Mouse (Mus musculus): ENCODE measurements at regions not wholly inside any gene's neighbourhood (a gene's known extent, or its start where the extent isn't known, plus 50 kb on each side); places are given as distances from the start of the nearest gene placed in this dataset.
"Not testable (repeated sequence)": the region's sequence is repeated elsewhere in the genome, so short reads cannot be mapped to it uniquely, and the experiment has no call there.

DNA sequence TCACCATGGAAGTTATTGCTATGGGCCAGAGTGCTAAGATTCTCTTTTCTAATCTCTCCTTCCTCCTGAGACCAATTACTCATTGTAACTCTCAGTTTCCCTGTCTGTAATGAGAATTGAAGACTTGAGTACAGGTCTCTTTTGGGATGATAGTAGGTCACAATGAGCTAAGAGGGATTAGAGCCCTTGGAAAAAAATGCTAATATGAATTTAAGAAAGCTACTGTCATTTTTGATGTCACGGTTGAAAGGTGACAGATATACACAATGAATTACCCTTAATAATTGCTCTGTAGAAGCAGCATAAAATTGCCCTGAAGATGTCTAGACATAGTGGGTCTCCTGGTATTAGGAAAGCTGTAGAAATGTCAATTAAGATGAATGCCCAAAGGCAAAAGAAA lies 178.2 kb downstream of the Kcna4 start:
- DNase-seq (ENCODE audit: low spot score): no peak

- DNase-seq (ENCODE audit: low spot score): no peak
Observed at GRCm38 (mm10) chr2:107503646-107504379, 213.4 kb downstream of the Kcna4 start.

DNA sequence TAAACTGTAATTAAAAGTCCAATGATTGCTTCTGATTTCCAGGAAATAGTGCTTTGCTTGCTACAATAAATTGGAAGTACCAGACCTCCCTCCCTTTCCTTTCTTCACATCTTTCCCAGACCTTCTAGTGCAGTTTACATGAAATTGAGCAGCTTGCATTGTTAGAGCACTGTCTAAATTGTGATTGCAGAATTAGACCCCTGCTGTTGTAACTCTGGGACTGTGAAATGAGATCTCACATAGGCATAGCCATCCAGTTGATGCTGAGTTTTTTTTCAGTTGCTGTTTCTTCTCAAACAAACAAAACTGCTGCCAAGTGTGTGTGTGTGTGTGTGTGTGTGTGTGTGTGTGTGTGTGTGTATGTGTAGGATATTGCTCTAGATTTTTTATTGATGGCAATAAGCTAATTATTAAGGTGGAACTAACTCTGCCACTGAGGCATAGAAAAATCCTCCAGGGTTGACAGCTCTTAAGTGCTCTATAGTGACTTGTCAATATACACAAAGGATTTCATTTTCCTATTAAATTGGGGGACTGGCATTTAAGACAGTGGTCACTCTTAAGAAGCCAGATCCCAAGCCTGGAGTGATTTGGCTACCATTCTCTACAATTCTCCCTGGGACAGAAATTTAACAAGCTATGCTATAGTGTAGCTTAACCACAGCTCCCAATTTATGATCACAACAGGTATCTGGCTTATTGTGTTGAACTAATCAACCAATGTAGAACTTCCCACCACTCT lies 217.2 kb downstream of the Kcna4 start:
- no peak for DNase-seq (ENCODE audit: low spot score)

GRCm38 (mm10) chr2:107515486-107515885 lies 225.0 kb downstream of the Kcna4 start:
- not testable (repeated sequence) for DNase-seq (ENCODE audit: low spot score)

GRCm38 (mm10) chr2:107518107-107518506 lies 227.7 kb downstream of the Kcna4 start:
- peak; percentile 3 for DNase-seq (ENCODE audit: low spot score)

- no peak for DNase-seq (ENCODE audit: low spot score)
Observed at GRCm38 (mm10) chr2:107518759-107519158, 228.3 kb downstream of the Kcna4 start.

DNA sequence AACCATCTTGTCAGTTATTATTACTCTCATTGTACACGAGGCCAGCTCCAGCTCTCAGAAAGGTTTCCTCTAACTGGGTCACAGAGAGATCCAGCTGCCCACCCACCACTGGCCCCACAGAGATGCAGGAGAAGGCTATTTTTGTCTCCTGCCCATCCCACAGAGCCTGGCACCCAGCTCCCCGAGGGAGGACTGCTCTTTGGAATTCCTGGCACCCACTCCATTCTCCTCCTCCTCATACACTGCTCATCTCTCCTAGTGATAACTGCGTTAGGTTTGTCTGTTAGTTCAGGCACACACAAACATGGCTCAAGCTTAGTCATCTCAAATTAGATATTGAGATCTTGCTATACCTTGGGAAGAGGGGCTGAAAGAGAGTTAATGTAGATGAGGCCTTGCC lies 228.9 kb downstream of the Kcna4 start:
- DNase-seq (ENCODE audit: low spot score): peak; percentile 11

GRCm38 (mm10) chr2:107519761-107520160 lies 229.3 kb downstream of the Kcna4 start:
- DNase-seq (ENCODE audit: low spot score): peak; percentile 2

DNA sequence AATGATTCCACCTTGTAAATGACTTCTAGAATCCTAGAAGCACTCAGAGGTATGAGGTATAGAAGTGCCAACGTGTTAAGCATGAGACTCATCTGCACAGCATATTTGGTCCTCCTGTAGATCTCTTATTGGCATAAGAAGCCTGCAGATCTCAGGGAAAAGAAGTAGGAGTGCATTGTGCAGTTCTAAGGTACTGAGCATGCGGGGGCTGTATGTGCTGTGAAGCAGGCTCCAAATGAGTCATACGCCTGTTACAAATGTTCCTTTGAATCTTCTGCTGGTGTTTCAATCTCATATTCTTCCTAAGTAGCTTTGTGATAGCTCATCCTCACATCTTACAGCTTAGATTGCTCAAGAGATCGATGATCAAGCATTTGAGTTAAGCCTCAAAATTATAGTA lies 252.7 kb downstream of the Kcna4 start:
- DNase-seq (ENCODE audit: low spot score): no peak

DNA sequence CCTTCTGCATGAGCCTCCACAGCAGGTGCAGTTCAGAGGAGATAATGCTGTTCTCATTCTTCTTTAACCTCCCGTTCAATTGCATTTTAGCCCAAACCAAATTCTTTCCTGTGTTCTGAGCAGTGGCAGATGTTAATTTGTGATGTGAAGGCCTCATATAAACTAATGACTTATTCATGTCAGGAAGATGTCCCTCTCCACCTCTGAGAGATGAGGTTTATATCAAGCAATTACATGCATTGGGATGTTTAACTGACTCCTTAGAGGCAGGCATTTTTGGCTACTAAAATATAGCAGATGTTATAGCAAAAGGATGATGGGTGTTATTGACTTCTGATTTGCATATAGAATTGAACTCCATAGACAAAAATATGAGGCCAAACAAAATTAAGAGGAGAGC lies 262.1 kb downstream of the Kcna4 start:
- DNase-seq (ENCODE audit: low spot score): no peak

DNA sequence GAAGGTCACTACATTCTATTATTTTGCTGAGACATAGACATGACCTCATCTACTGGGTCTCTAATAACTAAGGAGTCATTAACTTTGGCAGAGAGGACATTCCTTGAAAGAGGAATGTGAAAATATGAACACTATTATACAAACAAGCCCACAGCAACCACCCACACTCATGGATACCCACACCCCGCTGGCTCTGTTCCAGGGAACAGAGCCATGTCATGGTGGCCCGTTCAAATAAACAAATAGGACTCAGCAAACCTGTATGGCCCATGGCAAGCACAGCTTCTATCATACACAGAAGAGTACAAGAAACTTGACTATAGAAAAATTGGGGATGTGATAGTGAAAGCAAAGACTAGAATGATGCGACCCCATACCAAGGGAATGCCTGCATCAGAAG lies 265.8 kb downstream of the Kcna4 start:
- DNase-seq (ENCODE audit: low spot score): no peak

DNA sequence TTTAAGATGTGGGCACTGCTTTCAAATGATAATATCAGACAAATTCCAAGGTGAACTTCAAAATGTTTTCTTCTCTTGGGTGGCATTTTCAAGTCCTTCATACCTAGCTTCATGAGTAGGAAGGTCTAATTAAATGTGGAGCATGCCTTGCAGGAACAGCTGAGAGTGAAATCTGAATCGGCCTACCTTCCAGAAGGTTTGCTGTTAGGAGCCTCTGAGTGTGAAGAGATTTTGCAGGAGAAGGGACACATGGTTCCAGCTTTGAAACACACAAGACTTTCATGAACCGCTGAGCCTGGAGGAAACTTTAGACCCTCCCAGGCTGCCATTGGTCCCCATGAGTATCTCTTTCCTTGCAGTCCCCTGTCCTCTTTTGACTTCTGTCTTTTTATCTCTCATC lies 279.2 kb downstream of the Kcna4 start:
- no peak for DNase-seq (ENCODE audit: low spot score)

GRCm38 (mm10) chr2:107609872-107610559 lies 319.6 kb downstream of the Kcna4 start:
- DNase-seq (ENCODE audit: low spot score): no peak

DNA sequence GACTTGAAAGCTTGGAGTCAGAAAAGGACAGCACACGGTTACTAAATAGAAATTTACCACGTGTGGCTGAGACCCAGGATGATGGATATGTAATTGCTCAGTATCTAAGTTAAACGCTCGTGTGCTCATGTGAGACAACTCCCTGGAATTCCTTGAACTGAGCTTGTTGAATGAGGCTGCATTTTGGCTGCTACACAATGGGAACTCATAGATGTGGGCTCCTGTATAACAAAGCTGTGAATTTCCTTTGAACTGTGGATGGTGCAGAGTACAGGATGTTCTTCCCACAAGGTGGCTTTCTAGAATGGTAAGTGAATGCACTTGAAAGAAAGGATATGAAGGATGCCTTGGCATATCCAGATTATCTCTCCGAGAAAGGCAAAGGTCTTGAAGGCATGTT lies 321.4 kb downstream of the Kcna4 start:
- no peak for DNase-seq (ENCODE audit: low spot score)

DNA sequence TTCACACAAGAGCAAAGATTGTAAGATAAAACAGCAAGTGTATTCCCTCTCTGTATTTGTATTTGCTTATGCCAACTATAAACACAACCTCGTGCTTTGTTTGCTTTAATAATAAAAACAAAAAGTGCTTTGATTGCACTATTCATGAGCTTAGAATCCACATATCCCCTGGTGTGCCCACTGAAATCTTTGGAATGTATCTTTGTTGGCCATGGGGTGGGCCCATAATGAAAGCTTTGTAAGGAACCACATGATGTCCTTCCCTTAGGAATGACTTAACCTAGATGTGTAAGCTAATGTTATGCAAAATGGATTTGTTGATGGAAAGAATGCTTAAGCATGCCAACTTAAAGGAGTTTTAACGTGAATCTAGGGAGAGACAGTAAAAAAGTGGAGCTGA lies 321.8 kb downstream of the Kcna4 start:
- DNase-seq (ENCODE audit: low spot score): no peak

DNA sequence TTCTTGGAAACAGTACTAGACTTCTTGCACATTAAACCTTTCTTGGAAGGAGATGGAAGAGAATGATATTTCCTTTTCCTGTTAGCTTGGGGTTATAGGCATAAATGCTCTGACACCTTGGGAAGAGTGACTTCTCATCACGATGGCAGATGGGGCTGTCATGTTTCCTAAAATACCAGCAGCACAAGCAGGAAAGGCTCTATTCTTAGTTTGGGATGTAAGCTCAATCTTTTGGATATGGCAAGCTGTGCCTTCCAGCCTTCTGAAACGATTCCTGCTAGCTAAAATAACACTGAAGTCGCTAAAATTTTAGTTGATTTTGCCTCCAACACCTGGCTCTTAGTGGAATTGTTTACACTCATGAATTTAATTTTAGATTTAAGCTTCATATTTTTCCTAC lies 324.3 kb downstream of the Kcna4 start:
- no peak for DNase-seq (ENCODE audit: low spot score)

- no peak for DNase-seq (ENCODE audit: low spot score)
Observed at GRCm38 (mm10) chr2:107627458-107627857, 337.0 kb downstream of the Kcna4 start.

- no peak for DNase-seq (ENCODE audit: low spot score)
Observed at GRCm38 (mm10) chr2:107659176-107659575, 368.7 kb downstream of the Kcna4 start.

All from urinary bladder, postnatal 14 days (tissue).